Mouse (Mus musculus) neural tube, embryonic 12.5 days (tissue): Measurements from ENCODE around the gene Aamp. TPM values are rescaled to one million over a fixed set of nuclear protein-coding genes. Genes with fewer than 3 reads are reported as not detected.

ENCODE experiments used
- ATAC-seq: fragments of 200-750 bp; cut with Nextera tagmentation; 2 replicates; pipeline ENCODE4 v1.8.0; 2017; ENCODE audit warnings: low read depth, mild to moderate bottlenecking, moderate TSS enrichment, moderate library complexity; ENCODE audit not compliant: low FRiP score
- H3K27ac ChIP-seq: fragments of 300-500 bp; sonication (generic); 2 replicates; pipeline ENCODE4 v1.5.1; 2016
- H3K27me3 ChIP-seq: fragments of 300-500 bp; sonication (generic); replicated peaks from 2 replicates; pipeline ENCODE4 v1.6.1; 2016; ENCODE audit warnings: mild to moderate bottlenecking
- H3K36me3 ChIP-seq: fragments of 300-500 bp; sonication (generic); 2 replicates; pipeline ENCODE4 v1.6.1; 2016; ENCODE audit warnings: mild to moderate bottlenecking
- H3K4me1 ChIP-seq: fragments of 300-500 bp; sonication (generic); 2 replicates; pipeline ENCODE4 v1.6.1; 2016
- H3K4me2 ChIP-seq: fragments of 300-500 bp; sonication (generic); replicated peaks from 2 replicates; pipeline ENCODE4 v1.6.1; 2016; ENCODE audit warnings: mild to moderate bottlenecking
- H3K4me3 ChIP-seq: fragments of 300-500 bp; sonication (generic); 2 replicates; pipeline ENCODE4 v1.5.1; 2016
- H3K9ac ChIP-seq: fragments of 300-500 bp; sonication (generic); 2 replicates; pipeline ENCODE4 v1.6.1; 2016; ENCODE audit warnings: mild to moderate bottlenecking
- H3K9me3 ChIP-seq: fragments of 300-500 bp; sonication (generic); 2 replicates; pipeline ENCODE4 v1.6.1; 2016; ENCODE audit warnings: mild to moderate bottlenecking
- WGBS: fragments of 180-500 bp; shearing (Covaris S2); methylation state at CpG from one replicate; pipeline ENCODE4 v1.1.7; 2016; 5-methylcytosine and 5-hydroxymethylcytosine counted together
- polyA plus RNA-seq: library from polyadenylated mRNA; unstranded; fragments of >200 nt; fragmentation: Nextera tagmentation; extraction: Ambion mirVana; gene quantifications from 2 replicates; pipeline ENCODE4 v1.2.1, GENCODE M21; 2016

Gene Aamp
- polyA plus RNA-seq, 1 experiment from 2014 or later: 189 TPM

- Histone ChIP-seq H3K9ac (no peak overlapping the region), H3K4me2 (no peak overlapping the region), H3K27ac (no peak overlapping the region), H3K36me3 (no peaks in the 10 kb centered on the region), H3K4me1 (no peaks in the 10 kb centered on the region), H3K27me3 (no peaks in the 10 kb centered on the region), H3K4me3 (no peak overlapping the region), H3K9me3 (no peaks in the 10 kb centered on the region)
- whole genome bisulfite sequencing: 63% methylated on average over 3 of the region's 3 CpGs
- no peak for ATAC-seq
These were observed 25.2 kb upstream of the Aamp start for GRCm38 (mm10) chr1:74309767-74310166.

GRCm38 (mm10) chr1:74308001-74308964 is 23.7 kb upstream of the Aamp start:
- no peaks in the 10 kb centered on the region for H3K36me3 ChIP-seq
- H3K27ac ChIP-seq: no peak overlapping the region
- 60% methylated on average over 10 of the region's 10 CpGs for WGBS
- H3K9ac ChIP-seq: no peak overlapping the region
- no peak overlapping the region for H3K4me3 ChIP-seq
- H3K27me3 ChIP-seq: peaks cover 12% of the 10 kb centered on the region
- H3K4me1 ChIP-seq: peaks cover 11% of the 10 kb centered on the region
- no peak for ATAC-seq
- H3K4me2 ChIP-seq: no peak overlapping the region
- no peaks in the 10 kb centered on the region for H3K9me3 ChIP-seq

DNA sequence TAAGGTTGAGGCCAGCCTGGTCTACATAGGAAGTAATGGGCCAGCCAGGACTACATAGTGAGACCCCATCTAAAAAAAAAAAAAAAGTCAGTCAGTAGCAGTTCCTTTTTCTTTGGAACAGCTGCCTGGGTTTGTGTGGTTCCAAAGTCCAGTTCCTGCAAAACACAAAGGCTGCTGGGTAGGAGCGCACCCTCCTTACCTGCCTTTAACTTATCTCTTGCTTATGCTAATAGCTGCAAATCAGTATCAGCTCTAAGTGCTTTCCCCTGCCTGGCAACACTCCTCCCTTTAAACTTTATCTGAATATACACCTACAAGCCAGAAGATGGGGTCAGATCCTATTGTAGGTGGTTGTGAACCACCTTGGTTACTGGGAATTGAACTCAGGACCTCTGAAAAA is 22.6 kb upstream of the Aamp start:
- Histone ChIP-seq H3K9me3 (no peaks in the 10 kb centered on the region), H3K36me3 (no peaks in the 10 kb centered on the region), H3K27me3 (peaks cover 17% of the 10 kb centered on the region), H3K4me2 (no peak overlapping the region), H3K4me3 (no peak overlapping the region), H3K27ac (no peak overlapping the region), H3K9ac (no peak overlapping the region), H3K4me1 (peaks cover 11% of the 10 kb centered on the region)
- 100% methylated on average over 1 of the region's 1 CpGs for WGBS
- ATAC-seq: no peak

- no peaks in the 10 kb centered on the region for H3K9me3 ChIP-seq
- no peak within 1 kb of the TSS for H3K9ac ChIP-seq
- ATAC-seq: no peak
- H3K27me3 ChIP-seq: peaks cover 17% of the 10 kb centered on the region
- H3K4me1 ChIP-seq: peaks cover 11% of the 10 kb centered on the region
- H3K4me3 ChIP-seq: 0 out of 2 replicates have a peak within 1 kb of the TSS, but pooled peaks have one; percentile 47
- 67% methylated on average over 2 of the region's 2 CpGs for WGBS
- no peaks in the 10 kb centered on the region for H3K36me3 ChIP-seq
- H3K4me2 ChIP-seq: peak within 1 kb of the TSS; percentile 82
- H3K27ac ChIP-seq: no peak within 1 kb of the TSS
These were observed 21.0 kb upstream of the Aamp start, which contains the start of gene Tmbim1 for GRCm38 (mm10) chr1:74305522-74305921. Tmbim1 (minus strand) TSS chr1:74305622.

DNA sequence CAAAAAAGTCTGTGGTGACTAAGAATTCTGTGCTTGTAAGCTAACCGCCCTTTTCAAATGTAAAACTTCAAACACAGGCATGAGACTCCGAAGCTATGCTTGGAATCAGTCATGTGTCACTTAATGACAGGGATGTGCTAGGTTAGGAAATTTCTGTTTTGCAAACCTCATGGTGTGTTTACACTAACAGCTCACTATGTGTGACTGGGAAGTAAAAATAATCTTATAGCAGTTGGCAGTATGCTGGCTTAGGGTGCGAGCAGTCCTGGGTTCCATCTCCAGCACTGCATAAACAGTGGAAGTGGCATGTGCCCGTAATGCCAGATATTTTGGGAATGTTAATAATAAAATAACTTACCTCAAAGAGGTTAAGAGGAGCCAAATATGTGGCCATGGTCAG is 20.4 kb upstream of the Aamp start:
- WGBS: 61% methylated on average over 4 of the region's 4 CpGs
- H3K9ac ChIP-seq: no peak overlapping the region
- no peak overlapping the region for H3K27ac ChIP-seq
- ATAC-seq: no peak
- H3K4me1 ChIP-seq: peaks cover 11% of the 10 kb centered on the region
- no peak overlapping the region for H3K4me3 ChIP-seq
- no peaks in the 10 kb centered on the region for H3K36me3 ChIP-seq
- H3K27me3 ChIP-seq: peaks cover 17% of the 10 kb centered on the region
- no peaks in the 10 kb centered on the region for H3K9me3 ChIP-seq
- no peak overlapping the region for H3K4me2 ChIP-seq

DNA sequence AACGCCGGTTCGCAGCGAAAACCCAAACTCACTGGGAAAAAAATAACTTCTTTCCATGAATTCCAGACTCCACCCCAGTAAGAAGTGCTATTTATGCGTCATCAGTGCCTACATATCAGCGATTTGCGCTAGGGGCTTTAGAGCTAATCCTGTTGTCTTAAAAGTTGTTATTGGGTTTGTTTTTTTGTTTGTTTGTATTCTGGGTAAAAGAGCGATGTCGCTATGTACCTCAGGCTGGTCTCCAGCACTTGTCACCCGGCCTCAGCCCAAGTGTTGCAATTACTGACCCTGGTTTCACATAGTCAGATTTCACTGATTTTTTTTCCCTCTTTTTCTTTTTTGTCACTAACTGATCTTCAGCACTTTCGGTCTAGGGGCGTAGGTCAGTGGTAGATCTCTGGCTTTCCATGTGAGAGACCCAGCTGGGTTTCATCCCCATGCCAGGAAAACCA is 19.8 kb upstream of the Aamp start:
- 8% methylated on average over 12 of the region's 12 CpGs for WGBS
- no peak overlapping the region for H3K27ac ChIP-seq
- H3K9me3 ChIP-seq: no peaks in the 10 kb centered on the region
- no peaks in the 10 kb centered on the region for H3K36me3 ChIP-seq
- peak overlapping the region; percentile 47 for H3K4me3 ChIP-seq
- H3K9ac ChIP-seq: peak overlapping the region; percentile 58
- H3K27me3 ChIP-seq: peaks cover 17% of the 10 kb centered on the region
- H3K4me2 ChIP-seq: peak overlapping the region; percentile 82
- ATAC-seq: no peak
- H3K4me1 ChIP-seq: peaks cover 11% of the 10 kb centered on the region

DNA sequence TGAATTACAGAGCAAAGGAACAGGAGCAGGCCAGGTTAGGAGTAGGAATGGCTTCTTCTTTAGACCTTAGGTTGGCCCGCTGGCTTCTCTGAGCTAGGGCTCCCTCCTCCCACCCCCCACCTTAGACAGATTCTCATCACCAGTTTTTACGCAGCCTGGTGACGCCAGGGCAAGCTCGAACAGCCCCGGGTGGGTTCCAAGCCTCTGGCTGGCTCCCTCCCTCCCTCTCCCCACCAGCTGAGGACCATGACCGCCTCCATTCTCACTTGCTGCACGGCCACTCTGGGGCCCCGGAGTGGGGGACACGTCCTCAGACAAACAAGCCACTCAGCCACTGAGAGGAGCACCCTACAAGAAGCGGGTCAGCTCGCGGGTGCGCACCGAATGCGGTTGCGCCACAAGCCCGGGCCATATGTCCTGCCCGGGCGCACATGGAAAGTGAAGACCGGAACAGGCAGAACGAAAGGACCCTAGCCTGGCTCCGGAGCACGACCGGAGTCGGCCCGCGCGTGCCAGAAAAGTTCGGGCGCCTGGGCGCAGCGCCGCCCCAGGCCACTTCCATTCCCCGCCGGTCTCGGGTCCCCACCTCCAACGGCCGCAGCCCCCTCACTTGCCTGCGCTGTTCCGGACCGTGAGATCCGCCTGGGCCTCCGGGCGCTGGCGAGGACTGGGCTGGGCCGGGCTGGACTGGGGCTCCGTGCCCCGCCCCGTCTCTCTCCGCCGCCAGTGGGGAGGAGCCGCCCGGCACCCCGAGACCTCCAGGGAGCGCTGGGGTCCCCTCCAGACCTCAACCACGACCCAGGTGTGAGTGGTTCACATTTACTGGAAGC is 19.2 kb upstream of the Aamp start:
- Histone ChIP-seq H3K9me3 (no peaks in the 10 kb centered on the region), H3K9ac (peak overlapping the region; percentile 58), H3K27me3 (peaks cover 17% of the 10 kb centered on the region), H3K4me1 (peaks cover 11% of the 10 kb centered on the region), H3K36me3 (no peaks in the 10 kb centered on the region), H3K4me2 (peak overlapping the region; percentile 82), H3K4me3 (peak overlapping the region; percentile 47), H3K27ac (no peak overlapping the region)
- WGBS: under 1% methylated on average over 56 of the region's 56 CpGs
- peak; percentile 69 for ATAC-seq

- Histone ChIP-seq H3K27me3 (peaks cover 17% of the 10 kb centered on the region), H3K4me3 (no peak overlapping the region), H3K4me1 (peaks cover 11% of the 10 kb centered on the region), H3K27ac (no peak overlapping the region), H3K36me3 (no peaks in the 10 kb centered on the region), H3K9me3 (no peaks in the 10 kb centered on the region), H3K9ac (no peak overlapping the region), H3K4me2 (no peak overlapping the region)
- ATAC-seq: no peak
- 84% methylated on average over 2 of the region's 2 CpGs for WGBS
These were observed 18.3 kb upstream of the Aamp start for GRCm38 (mm10) chr1:74302835-74303234.

DNA sequence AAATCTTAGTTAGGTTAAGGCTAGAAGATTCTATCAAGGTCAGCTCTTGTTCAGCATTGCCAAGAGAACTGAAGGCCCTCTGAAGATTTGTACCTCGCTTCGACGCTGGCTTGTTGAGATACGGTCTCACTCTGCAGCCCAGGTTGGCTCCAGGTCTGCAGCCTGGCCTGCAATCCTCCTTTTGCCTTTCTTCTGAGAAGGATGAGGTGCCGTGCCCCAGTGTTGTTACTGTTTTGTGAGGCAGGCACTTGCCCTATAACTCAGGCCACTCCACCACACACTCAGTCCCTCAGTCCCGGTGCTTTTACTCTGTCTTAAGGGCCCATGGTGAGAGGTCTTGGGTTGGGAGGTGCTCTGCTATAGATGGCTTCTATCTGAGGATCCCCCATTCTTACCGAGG is 17.7 kb upstream of the Aamp start:
- Histone ChIP-seq H3K36me3 (no peaks in the 10 kb centered on the region), H3K27me3 (peaks cover 17% of the 10 kb centered on the region), H3K9me3 (no peaks in the 10 kb centered on the region), H3K4me1 (peaks cover 11% of the 10 kb centered on the region), H3K27ac (no peak overlapping the region), H3K4me2 (no peak overlapping the region), H3K9ac (no peak overlapping the region), H3K4me3 (no peak overlapping the region)
- no peak for ATAC-seq
- 84% methylated on average over 7 of the region's 7 CpGs for WGBS

DNA sequence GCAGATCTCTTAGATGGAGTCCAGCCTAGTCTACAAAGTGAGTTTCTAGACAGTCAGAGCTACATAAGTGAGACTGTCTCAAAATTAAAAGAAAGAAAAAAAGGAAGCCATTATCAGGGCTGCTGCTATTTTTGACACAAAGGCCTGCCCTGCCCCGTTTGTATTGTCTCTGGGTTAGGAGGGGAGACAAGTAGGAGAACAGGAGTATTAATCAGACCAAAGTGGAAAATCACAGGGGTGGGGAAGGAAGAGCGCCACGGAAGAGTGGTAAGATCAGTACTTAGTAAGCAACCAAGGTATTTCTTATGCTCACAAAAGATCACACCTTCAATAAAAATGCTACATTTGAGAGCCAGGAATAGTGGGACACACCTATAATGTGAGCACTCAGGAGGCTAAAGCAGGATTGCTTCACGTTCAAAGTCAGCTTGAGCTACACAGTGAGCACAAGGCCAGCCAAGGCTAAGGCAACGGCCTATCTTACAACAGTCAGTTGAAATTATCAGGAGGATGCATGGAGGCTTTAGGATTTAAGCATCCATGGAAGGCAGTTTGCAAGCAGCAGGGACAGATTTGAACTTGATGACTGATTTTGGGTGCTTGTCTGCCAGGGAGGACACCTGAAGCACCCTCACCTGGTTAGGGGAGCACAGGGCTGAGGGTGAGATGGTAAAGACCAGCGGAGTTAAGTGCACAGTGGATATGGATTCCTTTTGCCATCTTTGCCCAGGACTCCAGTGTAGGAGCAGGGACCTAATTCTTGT is 16.0 kb upstream of the Aamp start:
- Histone ChIP-seq H3K4me2 (no peak overlapping the region), H3K27me3 (peaks cover 17% of the 10 kb centered on the region), H3K27ac (no peak overlapping the region), H3K4me3 (no peak overlapping the region), H3K9ac (no peak overlapping the region), H3K9me3 (no peaks in the 10 kb centered on the region), H3K4me1 (peaks cover 25% of the 10 kb centered on the region), H3K36me3 (no peaks in the 10 kb centered on the region)
- ATAC-seq: no peak
- 83% methylated on average over 6 of the region's 6 CpGs for WGBS

DNA sequence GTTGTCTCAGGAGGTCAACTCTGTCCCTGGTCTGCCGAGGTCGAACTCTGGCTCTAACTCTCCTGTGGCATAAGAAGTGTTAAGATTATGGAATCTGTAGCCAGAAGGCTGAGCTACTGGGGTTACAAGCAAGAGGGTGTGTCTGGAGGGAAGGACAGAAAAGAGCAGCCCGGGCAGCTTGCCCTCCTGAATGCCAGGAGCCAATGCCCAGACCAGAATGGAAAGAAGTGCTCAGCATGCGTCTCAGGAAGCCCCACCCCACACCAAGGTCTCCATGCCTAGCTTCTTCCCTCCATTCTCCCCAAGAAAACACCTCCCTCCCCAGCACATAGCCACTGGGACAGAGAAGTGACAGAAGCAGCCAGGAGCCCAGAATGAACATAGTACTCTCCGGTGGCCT is 14.5 kb upstream of the Aamp start:
- Histone ChIP-seq H3K4me2 (no peak overlapping the region), H3K4me1 (peaks cover 28% of the 10 kb centered on the region), H3K27ac (no peak overlapping the region), H3K27me3 (peaks cover 11% of the 10 kb centered on the region), H3K4me3 (no peak overlapping the region), H3K9me3 (no peaks in the 10 kb centered on the region), H3K9ac (no peak overlapping the region), H3K36me3 (peaks cover 3% of the 10 kb centered on the region; the same call in 1 of the 2 replicates)
- WGBS: 80% methylated on average over 5 of the region's 5 CpGs
- ATAC-seq: no peak
